Mouse (Mus musculus) A20 (cell line): Measurements from ENCODE around the gene Dlk1.
"Not testable (repeated sequence)": the region's sequence is repeated elsewhere in the genome, so short reads cannot be mapped to it uniquely, and the experiment has no call there.

ENCODE experiments used
- DNase-seq: peaks from one replicate; pipeline ENCODE4 v3.0.0-alpha.2; 2011; ENCODE audit warnings: low read depth, low spot score

Gene Dlk1

DNA sequence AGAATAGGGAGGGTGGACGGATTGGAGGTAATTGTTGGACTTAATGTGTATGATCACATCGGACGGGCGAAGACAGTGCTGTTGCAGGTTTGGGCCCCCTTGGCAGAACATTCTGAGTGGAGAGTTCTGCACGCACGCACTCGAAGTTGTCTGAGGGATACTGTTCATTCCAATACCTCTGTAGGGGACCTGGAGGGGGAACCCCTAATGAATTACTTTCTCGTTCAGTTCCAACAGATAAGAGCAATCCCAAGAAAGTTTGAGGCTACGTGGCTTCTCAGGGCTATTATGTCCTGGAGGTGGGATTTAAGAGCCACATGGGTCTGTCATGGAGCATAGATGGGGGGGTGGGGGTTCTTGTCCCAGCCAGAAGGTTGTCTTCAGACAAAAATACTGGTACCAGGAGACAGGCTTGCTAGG lies 21.6 kb downstream of the Dlk1 start:
- DNase-seq = no peak

DNA sequence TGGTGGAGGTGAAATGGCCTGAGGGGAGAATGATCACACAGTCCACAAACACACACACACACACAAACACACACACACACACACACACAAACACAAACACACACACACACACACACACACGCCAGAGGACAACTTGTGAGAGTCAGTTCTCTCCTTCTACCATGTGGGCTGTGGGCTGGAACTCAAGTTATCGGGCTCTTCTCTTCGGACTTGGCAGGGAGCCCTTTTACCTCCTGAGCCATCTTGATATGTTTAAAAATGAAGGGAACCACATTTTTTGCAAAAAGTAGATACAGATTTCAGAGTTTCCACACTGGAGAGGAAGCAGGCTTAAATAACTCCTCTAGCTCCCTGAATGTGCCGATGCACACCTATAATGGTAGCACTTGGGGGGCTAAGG lies 22.9 kb downstream of the Dlk1 start:
- DNase-seq = no peak

DNA sequence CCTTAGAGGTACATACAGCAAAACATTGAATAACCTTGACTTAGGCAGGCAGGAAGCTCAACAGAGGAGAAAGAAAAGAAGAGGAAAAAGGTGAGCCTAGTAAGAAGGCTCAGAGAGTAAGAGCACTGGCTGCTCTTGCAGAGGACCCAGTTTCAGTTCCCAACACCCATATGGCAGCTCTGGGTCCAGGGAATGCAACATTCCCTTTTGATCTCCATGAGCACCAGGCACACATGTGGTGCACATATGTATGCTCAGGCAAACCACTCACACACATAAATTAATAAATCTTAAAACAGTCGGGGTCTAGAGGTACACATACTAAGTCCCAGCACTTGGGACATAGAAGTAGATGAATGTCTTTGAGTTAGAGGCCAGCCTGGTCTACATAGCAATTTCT lies 33.9 kb downstream of the Dlk1 start:
- DNase-seq = not testable (repeated sequence)

DNA sequence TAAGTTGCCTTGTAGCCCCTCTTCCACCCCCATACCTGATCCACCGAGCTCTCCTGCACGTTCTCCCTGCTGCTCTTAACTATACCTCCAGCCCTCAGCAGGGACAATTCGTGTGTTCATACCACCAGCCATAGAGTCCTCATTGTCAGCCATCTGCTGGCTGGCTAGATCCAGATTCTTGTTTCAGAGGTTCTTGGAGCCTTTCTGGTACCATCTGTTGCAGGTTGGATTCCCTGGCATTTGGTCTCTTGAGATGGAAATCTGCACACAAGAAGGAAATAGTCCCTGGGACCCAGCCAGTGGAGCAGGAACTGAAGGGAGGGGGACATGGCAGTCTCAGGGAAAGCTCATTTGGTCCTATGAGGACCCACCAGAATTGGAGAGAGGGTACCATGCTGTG lies 39.1 kb downstream of the Dlk1 start:
- no peak for DNase-seq

DNA sequence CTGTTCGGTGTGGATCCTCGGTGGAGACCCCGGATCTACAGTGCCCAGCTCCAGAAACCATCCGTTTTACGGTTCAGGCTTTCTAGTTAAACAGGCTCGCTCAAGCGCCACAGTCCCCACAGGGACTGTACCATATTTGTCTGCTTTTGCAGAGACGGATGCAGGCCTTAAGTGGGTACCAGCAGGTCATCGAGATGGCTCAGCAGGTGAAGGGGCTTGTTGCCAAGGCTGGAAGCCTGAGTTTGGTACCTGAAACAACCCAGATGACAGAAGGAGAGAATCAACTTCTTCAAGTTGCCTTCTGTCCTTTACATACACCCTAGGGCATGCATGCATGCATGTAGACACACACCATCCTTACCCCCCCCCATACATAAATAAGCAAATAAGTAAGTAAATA lies 40.8 kb downstream of the Dlk1 start:
- no peak for DNase-seq

DNA sequence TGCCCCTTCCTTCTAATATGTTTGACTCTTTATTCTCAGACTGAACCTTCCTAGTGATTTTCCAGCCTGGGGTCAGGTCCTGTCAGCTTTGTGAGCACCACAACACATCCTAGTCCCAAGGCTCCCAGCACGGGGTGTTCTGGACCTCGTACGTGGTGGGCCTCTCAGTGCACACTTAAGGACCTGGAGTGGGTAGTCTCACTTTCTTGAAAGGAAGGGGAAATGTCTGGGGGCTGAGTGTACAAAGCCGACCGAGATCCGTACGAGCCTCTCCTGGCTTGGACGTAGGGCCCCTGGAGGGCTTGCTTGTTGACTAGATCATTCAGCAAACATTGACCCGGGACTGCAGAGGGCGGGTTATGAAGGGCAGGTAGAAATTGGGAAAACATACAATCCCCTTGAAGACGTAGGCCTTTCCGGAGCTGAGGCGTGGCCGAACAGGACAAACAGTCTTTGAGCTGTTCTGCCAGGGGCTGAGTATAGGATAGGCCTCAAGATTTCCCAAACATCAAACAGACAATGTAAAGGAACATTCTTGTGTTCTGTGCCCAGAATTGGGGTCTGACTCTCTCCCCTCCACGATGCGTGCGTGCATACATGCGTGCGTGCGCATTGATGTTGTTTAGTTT lies 42.5 kb downstream of the Dlk1 start:
- no peak for DNase-seq

DNA sequence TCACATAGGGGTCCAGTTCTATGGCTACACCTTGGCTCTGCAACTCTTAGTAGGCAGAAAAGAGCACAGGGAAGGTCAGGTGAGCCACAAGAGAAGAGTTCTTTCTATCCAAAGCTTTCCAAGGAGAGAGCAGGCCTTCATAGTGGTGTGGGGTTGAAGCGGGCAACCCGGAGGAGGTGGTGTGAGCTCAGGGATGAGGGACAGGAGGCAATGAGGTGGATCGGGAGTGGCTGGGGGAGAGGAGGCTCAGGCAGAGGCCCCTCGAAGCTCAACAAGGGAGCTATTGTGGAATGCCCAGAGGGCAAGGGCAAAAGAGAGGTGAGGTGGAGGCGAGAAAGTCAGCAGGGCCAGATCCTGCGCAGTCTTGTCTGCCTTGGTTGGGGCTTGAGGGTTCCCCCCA lies 43.8 kb downstream of the Dlk1 start:
- no peak for DNase-seq

DNA sequence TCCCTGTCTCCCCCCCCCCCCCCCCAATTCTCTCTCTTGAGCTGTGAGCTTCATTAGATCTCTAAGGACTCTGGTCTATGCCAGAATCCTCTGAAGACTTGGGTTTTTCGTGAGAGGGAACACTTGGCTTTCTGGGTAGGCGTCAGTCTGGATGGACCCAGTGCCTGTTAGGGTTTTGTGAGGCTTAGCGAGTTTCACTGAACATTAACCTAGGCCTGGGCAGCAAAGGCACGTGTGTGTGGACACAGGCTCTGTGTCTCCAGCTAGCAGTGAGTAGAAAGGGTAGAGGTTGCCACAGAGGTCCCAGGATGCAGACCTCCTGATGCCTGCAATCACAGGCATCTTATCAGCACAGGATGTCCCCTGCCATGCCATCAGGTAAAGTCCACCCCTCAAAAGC lies 48.4 kb downstream of the Dlk1 start:
- no peak for DNase-seq

DNA sequence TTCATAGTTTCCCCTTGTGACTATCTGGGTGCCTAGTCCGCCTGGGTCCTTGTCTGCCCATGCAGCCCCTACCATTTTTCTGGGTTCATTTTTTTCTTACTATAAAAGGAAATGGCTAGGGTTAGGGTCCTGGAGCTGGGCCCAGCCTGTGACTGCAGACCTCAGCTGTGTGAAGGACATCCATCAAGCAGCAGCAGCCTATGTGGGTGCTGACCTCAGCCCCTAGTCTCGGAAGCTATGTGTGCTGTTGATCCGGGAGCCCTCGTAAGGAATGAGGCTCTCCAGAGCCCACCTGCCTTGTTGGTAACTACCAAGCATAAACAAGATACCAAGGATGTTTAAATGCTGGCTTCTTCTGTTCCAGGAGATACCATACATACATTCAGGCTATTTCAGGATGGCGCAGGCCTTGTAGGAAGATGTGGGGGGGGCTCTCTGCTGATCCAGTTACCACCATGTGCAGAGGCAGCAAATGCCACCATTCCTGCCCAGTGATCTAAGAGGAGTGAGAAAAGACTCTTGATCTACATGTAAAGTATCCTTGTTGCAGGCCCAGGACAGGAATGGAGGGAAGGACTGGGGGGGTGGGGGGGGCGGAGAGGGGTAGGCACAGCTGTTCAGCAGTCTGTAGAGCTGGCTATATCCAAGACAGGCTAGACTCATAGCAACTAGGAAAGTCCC lies 49.9 kb downstream of the Dlk1 start:
- no peak for DNase-seq

DNA sequence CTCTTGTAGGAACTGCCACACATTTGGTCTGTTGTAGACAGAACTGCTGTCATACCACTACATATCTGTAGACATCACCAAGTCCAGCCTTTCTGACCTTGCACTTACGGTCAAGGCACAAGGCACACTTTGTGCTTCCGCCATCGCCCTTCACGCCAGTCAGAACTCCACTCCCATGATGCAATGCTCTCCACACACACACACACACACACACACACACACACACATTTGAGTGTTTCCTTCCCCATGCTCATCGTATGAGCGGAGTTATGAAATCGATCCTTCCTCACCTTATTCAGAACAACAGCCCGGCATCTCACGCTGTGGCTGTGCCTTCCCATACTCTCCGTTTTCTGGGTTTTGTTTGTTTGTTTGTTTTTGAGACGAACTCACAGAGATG lies 55.1 kb downstream of the Dlk1 start:
- no peak for DNase-seq

DNA sequence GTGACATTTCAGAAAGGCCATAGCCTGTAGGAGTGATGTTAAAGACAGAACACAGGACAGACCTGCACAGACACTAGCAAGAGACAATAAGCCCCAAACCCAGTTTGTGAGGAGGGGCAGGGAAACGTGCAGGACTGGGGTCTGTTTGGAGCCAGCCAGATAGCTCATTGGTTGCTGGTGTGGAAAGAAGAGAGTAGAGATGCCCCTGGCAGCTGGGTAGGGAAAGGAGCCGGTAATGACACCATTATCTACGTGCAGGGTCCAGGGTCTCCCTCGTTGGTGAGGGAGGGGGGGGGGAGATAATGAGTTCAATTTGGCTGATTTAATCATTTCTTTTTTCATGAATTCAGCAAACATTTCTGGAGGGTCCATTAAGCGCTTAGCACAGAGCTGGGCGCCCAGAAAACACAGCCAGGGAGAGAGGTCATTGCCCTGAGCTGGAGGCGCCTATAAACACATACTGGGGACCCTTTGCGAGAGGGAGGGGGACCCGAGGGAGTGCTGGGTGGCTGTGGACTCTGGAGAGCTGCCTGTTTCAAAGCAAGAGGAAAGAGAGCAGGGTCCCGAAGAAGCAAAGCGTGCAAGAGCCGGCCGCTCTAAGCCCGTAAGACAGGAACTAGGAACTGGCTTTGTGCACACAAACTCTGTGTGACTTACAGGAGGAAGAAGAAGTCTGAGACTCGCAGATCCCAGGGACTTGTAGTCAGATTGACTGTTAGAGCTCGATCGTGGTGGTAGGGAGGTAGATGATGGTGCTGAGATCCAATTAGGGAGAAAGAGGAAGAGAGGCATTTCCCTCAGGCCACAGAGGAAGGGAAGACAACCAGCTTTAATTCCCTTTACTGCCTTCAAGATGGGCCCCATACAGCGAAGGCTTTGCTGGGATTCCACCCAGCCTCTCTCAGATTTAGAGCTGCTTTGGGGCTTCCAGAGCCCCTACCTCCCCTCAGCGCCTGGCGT lies 56.2 kb downstream of the Dlk1 start:
- no peak for DNase-seq

DNA sequence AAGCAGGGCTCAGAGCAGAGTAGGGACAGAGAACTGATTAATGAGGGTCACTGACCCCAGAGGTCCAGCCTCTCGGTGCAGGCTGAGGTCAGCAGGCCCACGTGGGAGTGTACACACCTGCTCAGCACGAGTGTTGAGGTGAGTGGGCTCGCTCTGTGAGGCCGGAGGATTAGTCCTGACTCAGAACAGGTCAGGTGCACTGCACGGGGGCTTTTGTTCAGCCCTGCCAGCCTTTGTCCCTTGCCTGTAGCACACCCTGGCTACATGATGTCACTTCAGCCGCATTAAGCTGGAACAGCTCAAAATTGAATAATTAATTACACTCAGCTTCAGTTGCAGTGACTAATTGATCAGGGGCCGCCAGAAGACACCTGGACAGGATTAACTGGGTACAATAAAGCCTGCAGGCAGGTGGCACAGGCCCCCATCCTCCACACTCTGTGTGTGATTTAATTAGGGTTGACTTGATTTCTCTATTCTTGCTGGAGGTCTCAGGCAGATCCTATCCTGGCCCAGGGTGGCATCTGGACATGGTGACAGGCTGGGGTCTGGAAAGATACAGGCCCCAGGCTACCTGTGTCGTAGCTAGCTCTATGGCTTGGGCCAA lies 57.0 kb downstream of the Dlk1 start:
- DNase-seq = no peak

DNA sequence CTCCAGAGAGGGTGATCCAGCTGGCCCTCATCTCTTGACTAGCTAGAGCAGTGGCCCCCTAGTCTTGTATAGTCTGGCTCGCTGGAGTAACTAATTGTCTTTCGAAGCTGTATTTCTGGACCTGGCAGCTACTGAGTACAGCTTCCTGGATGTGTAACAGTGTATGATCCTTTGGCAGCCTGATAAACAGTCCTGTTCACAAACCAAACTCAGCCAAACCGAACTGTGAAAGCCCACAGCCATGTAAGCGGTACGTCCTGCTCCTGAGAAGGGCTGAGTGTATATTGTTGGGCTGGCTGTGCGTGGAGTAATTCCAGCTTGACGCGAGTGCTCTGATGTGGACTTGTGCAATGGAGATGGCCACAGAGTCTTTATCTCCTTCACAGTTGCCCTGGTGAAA lies 57.6 kb downstream of the Dlk1 start:
- DNase-seq = no peak

DNA sequence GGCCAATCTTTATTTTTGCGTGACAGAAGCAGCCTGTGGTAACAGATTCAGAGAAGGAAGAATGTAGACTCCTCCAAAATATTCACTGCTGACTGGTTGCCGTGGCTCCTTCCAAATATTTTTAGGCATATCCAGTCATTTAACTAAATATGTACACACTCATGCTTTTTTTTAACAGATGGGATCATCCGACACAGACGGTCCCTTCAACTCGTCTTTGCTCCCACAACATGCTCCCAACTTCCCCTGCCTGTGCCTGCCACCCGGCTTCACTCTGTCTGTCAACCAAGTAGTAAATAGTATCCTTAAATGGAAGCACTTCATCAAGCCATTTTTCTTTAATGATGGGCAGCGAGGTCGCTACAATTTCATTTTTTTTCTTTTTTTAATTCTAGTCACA lies 58.8 kb downstream of the Dlk1 start:
- DNase-seq = no peak

DNA sequence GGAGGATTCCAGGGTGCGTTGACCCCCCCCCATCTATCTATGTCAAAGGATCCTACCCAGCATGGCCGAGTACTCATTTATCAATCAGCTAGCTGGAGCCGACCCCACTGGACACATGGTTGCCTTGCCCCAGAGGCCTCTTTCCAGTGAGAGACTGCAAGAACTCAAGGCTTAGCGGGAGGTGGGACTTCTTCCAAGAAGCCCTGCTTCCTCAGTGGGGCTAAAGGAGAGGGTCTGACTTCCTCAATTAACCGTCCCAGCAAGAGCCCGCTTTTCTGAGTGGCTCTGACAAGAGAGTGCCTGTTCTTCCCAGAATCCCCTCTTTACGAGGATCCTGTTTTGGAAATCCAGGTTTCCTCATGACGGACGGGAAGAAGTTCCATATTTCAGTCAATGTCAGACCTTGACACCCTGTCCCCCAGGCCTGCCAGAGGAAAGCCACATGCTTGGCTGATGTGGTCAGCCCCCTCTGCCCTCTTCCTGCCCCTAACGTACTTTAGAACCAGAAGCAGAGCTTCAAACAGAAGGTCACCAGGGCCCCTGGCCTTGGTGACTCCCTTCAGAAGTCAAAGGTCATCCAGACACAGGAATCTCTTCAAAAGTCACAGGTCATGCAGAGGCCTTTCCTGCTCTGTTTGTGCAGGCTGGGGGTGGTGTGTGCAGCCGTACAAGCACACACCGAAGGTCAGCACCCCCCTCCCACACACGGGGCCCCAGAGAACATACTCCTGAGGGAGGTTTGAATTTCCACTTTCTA lies 59.7 kb downstream of the Dlk1 start:
- no peak for DNase-seq
